Mouse (Mus musculus) urinary bladder, postnatal 36 days (tissue): ENCODE results near the gene Lsm11.

Experiments used
- DNase-seq, 2 experiments: peaks; one replicate each; pipeline ENCODE4 v3.0.0; 2022; ENCODE audit warnings: low spot score in 2 of 2, mixed read lengths in 1 of 2

Lsm11 gene

DNA sequence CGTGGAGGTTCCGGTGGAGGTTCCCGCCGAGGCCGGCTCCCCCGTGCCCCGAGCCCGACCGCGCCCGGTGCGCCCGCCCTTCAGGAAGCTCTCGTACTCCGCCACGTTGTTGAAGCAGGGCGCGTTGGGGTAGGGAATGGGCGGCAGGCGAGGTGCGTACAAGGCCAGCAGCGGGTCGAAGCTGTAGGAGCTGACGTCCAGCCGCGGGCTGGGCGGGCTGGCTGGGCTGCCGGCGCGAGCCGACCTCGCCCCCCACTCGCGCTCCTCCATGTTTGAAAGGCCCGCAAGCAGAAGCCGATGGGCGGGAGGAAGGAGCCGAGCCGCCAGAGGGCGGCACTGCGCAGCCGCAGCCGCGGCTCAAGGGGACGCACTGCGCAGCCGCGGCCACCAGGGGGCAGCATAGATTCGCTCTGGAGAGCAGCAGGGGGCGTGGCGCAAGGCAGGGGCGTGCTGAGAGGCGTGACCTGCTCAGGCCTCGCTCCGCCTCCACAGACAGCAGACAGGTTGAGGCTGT is at the start of gene Lsm11:
TSS of gene Lsm11 (minus strand) at position 293 of the 514 bp plus-strand sequence.
- peak; percentile 97 to 99 for DNase-seq

DNA sequence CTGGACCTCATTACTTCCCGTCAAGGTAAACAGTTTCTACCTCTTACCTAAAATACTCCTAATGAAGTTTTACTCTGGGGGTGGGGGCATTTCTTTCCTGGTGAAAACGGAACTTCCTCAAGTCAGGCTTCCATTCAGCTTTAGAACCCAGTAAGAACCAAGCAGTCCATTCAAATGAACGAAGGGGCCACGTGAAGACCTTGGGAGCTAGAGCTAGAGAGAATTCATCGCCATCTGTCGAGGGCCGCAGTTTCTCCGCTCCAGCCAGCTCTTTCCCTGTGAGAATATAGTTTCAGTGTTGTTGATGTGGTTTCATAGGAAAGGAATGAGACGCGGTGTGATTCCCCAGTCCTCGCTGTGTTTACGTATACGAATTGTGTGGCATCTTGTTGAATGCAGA is 47.4 kb upstream of the Lsm11 start:
- DNase-seq: no peak

DNA sequence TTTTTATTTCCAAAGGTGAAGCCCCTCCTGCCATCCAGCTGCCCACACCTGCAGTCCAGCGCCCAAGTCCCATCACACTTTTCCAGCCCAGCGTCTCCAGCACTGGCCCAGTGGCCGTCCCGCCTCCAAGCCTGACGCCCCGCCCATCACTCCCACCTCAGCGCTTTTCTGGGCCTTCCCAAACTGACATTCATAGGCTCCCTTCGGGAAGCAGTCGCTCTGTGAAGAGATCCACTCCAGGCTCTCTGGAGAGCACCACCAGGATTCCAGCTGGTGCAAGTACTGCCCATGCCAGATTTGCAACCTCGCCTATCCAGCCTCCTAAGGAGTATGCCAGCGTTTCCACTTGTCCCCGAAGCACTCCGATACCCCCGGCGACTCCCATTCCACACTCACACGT is 46.9 kb upstream of the Lsm11 start:
- peak in 1 of 2 experiments; percentile 8 for DNase-seq

DNA sequence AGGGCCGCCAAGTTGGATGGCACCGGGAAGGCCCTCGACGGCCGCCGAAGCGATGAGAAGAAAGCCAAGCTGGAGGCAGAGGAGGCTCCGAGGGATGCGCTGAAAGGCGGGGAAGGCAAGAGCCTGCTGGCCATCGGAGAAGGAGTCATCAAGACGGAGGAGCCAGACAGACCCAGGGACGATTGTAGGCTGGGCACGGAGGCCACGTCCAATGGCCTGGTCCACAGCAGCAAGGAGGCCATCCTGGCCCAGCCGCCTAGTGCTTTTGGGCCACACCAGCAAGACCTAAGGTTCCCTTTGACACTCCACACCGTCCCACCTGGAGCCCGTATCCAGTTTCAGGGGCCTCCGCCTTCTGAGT is 36.1 kb upstream of the Lsm11 start:
- DNase-seq: no peak

DNA sequence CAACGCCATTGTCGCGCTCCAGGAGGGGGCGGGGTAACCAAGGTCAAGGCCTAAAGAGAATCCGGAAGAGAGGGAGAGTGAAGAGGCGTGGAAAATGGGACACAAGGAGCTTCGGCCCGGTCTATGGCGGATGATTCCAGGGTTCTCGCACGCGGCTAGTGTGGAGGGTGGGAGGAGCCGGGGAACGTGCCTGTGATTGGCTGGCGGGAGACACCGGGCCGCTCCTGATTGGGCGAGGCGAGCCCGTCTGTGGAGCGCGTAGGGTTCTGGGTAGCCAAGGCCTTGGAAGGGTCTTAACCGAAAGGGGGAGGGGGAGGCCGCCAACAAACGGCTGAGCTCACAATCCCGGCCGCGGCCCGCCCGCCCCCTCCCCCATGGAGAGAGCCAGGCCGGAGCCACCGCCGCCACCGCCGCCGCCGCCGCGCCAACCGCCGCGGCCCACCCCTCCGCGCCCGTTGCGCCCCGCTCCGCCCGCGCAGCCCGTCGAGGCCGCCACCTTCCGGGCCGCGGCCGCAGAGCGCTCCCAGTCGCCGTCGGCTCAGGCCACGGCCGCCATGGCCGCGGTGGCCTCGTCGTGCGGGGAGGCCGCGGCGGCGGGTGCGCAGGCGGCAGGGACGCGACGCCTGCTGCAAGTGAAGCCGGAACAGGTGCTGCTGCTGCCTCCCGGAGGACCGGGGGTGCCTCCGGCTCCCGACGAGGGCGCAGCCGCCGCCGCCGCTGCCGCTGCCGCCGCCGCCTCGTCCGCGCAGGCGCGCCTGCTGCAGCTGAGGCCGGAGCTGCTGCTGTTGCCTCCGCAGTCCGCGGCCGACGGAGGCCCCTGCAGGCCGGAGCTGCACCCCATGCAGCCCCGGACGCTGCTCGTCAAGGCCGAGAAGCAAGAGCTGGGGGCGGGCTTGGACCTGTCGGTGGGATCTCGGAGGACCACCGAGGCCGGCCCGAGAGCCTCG is 35.5 kb upstream of the Lsm11 start, which contains the start of gene Sox30:
TSS of gene Sox30 (plus strand) at position 365 of the 947 bp plus-strand sequence.
- peak; percentile 32 to 44 for DNase-seq

DNA sequence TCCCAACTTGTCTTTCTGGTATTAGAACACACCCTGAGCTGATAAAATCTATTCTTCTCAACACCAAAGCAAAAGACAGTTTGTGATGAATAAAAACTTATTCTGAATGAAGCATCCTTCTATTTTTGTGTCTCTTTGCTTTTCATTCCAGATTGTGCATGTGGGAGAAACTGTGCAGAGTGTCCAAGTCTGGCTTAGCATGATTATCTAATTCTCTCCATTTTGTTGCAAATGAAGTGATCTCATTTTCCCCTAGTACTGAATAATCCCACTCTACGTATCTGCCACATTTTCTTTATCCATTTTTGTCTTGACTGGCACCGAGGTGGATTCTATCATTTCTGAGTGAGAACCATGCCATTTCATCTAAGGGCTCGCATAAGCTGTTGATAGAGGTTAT is 31.3 kb upstream of the Lsm11 start:
- no peak for DNase-seq

DNA sequence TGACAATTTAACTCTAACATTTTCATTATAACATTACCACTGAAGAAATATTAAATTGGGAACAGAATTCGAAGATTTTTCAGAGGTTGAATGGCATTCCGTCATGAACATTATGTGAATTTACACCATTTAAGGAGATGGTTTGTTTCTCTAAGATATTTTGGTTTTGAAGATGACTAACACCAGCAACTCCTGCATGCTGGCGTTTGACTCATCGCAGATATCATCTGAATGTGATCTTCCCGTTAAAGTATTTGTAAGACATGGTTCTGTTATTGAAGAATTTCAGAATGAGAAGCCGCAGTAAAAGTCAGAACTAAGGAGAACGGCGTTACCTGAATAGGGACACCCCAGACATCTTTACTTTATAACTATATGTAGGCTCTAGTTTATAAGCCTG is 29.7 kb upstream of the Lsm11 start:
- no peak for DNase-seq

DNA sequence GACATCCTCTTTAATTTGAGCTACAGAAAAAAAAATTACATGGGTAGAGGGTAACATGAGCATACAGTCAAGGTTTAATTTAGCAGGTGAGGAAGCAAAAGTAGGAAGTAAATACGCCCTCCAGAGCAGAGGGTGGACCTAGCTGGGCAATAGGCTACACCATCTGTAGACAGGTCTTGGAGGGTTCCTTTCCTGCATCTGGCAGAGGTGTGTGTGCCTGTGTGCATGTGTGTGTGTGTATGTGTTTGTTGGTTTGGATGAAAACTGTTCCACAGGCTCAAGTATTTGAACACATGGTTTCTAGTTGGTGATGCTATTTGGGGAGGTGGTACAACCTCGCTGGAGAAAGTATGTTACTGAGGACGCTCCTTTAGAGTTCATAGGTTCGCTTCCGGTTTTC is 28.9 kb upstream of the Lsm11 start:
- no peak for DNase-seq

DNA sequence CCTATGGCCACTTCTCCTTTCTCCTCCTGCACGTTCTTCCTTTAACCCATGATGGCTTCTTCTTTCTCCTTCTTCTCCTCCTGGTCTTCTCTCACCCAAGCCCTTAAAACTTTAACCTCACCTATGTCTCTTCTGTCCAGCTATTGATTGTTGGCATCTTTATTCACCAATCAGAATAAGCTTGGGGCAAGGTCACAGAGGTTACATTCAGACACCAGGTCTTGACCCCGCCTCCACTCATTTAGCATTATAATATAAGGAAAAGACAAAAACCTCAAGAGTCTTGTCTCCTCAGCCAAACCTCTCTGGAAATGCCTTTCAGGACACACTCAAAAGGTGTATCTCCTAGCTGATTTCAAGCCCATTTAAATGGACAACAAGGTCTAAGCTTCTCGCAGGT is 23.7 kb upstream of the Lsm11 start:
- DNase-seq: no peak

DNA sequence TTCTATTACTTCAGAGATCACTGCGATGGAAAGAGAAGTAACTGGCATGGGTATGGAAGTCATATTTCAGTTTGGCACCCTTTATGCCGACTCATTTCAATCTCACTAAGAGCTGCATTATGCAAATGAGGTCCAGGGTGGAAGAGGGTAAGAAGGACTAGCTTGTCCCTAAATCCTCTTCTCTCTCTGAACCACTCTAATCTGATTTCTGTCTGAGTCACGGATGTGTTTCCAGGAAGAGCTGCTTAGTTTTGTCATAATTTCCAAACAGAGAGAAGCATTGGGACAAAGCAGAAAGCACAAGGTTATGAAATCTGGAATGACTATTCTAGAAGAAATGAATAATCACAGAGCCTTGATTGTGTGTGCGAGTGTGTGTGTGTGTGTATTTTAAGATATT is 22.2 kb upstream of the Lsm11 start:
- DNase-seq: no peak

DNA sequence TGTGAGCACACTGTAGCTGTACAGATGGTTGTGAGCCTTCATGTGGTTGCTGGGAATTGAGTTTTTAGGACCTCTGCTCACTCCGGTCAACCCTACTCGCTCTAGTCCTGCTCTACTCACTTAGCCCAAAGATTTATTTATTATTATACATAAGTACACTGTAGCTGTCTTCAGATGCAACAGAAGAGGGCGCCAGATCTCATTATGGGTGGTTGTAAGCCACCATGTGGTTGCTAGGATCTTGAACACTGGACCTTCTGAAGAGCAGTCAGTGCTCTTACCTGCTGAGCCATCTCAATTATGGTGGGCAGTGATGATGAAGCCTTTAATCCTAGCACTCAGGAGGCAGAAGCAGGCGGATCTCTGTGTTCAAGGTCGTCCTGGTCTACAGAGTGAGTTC is 15.3 kb upstream of the Lsm11 start:
- DNase-seq: no peak

DNA sequence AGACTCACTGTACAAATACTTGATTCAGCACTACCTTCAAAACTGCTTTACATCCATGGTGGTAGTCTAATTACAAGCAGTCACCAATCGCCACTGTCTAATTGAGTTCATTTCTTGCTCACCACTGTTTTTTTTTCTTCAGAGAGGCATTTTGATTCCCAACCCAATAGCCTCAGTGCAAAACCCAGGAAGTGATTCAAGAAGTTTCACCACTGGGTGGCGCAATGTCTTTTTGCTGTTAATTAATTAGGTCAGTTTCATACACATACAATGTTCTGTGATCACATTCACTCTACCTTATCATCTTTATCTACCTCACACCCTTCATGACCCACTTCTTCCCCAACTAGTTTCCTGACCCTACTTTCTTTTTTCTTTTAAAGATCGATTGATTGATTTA is 14.9 kb upstream of the Lsm11 start:
- no peak for DNase-seq

DNA sequence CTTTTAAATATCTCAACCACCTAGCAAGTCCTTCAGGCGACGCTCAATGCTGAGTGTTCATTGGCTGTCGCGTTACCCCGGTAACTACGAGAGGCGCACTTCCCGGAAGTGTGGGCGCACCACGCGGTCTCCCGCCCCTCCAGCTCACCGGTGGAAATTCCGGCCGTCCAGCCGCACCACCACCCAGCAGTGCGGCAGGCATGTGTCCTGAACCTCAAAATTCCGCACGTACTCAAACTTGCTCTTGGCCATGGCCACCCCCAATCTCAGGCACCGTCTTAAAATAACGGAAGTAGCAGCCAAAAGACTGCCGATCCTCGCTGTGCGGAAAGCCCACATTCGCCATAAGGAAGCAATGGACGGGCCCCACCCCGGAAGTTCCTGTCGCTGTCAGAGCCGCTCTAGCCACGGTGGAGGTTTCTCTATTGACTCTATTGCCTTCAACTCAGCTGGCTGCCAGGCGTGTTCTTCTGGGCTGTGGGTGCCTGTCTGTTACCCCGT is 10.4 kb upstream of the Lsm11 start, which contains the start of gene Thg1l:
TSS of gene Thg1l (minus strand) at position 368 of the 501 bp plus-strand sequence.
- DNase-seq: peak; percentile 85 to 91

DNA sequence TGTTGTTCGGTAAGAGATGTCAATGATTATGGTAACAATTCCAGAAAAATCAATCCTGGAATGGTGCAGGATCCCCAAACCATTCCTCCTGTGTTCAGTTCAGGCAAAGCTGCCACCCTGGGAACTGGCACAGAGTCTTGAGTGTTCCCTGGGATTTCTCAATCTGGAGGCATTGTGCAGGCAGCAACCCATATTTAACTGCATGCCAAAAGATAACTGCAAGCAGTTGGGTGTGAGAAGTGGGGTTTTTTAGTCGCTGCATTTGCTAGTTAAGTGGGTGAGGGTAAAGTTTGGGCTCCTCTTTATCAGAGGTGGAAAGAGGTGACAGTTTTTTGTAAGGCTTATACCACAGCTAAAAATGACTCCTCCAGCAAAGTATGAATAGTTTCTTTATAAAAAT is 2.8 kb upstream of the Lsm11 start:
- no peak for DNase-seq

DNA sequence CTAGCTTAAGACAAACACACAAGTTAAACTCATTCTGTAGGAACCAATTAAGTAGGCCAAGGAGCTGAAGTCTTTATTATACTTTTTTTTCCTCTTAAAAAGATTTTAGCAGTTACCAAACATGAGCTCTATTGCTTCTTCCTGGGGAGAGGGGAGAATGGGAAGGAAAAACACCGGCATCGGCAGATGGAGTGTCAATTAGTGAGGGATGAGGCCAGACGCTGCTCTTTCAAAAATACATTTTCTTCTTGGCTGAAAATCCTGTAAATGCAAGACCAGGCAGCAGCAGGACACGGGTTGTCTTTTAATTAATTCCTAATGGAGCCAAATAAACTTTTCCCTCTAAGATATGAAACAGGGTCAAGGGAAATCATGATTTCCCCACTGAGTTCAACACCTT is 2.1 kb upstream of the Lsm11 start:
- DNase-seq: no peak

DNA sequence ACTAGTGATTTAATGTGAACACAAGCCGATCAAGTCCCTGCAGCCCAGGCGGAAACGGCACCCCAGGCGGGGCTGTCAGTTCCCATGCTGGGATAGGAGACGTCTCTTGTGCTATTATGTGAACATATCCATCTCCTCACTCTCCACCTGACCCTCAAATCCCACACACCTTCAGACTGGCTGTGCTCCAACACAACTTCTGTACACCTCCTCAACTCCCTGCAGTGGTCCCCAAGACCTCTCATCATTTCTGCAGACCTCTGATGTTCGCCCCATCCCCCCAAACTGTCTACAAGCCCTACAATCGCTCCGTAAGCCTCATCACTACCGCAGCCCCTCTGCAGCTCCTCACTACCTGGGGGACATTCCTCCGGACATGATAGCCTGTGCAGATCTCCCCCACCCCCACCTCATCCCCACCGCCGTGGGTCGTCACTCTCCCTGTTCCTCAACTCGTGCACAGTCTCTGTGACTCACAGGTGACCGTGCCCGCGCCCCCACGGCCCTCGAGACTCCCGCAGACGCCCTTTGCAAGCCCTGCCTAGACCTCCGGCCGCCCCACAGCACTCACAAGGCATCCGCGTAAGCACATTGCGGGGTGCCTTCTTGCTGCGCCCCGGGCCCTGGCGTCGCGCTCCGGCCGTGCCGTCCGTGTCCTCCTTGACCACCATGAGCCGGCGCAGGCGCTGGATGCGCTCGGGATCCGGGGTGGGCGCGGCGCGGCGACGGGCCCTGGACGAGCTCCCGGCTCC is 668 bp downstream of the Lsm11 start:
- DNase-seq: peak in 1 of 2 experiments; percentile 6

DNA sequence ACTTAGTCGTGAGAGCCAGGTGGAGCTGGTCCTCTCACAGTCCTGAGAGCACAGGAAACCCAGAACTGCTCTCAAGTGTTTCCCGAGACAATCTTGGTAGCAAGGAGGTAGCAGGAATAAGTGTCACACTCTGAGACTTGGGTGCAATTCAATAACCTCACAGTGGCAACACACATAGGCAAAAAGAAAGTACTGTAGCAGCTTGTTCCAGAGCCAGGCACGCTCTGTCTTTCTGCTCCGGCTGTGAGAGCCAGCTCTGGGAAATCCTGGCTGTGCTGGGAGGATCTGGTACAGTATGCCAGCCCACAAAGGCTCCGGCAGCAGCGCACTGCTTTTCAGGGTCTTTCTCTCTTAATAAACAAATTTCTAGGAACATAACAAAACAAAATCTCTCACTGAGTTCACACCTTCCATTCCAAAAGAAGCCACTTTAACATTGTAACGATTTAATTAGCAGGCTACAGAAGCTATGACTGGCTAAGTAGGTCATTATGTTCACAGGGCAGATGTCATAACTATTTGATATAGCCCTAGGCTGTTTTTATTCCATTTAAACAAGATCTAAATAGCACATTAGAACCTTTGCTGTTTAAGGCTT is 1.5 kb downstream of the Lsm11 start:
- DNase-seq: no peak

DNA sequence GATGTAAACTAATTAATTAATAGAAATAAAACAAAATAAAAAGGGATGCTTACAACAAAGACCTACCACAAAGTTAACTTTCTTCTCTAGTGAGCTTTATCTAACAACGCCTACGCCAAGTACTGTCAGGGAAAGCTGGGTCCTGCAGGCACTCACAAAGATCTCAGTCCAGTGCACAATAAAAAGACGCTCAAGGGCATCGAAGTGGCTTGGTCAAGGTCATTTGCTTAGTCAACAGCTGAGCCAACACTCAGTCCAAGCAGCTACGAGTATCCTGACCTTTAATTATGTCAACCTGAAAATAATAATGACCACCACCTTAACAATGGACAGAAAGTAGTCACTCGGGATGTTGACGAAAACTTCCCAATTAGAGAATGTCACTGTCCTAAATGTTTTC is 2.5 kb downstream of the Lsm11 start:
- no peak for DNase-seq

DNA sequence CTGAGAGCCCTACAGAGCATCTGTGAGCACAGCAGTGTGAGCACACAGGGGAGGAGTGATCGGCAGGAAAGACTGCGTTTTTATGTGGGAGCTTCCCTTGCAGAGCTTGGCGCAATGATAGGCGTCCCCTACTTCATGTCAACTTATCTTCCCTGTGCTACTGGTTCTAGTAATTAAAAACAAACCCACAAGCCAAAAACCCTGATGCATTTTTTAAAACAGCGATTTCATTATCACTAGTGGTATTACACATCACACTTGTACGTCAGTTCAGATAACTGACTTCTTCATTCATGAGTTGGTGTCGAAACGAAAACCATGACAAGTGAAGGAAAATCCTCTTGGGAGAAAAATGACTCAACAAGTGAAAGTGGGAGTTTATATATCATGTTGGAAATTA is 5.8 kb downstream of the Lsm11 start:
- DNase-seq: no peak

DNA sequence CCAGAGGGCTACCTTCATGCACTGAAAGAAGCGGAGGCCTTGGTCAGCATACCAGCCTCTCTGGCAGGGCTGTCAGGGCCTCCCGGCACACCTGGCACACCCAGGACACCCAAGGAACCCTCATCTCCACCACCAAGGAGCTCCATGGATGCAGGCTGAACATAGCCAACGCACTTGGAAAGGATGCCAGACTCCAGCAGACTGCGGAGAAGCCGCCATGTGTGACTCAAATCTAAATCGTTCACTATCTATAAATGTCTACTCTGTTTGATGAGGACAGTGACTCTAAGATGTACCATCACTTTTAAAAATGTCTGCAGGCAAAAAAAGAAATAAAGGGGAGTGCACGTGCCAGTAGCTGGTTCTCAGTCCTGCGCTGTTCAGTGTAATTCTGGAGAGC is 7.3 kb downstream of the Lsm11 start:
- no peak for DNase-seq

DNA sequence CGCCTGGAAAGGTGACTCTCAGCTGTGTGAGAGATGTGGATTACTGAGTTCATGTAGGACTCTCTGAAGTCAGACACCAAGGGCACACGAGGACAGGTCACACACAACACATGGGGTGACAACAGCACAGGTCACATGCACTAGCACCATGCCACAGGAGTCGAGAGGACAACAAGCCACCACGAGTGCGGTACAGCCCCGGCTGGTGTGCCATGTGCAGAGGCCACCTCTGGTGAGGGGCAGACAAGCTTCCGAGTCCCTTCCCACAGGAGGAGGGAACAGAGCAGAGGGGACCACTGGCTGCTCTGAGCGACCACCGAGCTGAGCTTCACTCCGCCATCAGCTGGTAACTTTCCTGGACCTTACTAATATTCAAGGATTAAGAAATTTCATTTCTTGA is 12.0 kb downstream of the Lsm11 start:
- no peak for DNase-seq

DNA sequence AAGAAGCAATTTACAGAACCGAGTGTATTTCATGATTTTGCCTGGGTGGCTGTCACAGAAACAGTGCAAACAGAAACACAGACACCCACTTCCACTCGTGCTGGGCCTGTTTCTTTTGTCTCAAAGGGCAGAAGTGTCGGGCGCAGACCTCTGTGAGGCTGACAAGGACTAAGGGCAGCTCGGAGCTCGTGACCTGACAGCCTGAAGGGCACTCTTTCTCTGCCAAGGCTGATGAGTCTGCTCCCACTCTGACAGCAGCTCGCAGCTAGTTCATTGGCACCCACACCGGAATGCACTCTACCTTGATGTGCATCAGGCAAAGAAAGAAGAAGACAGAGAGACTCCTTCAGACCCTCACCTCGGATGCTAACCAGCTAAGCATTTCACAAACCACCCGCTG is 15.2 kb downstream of the Lsm11 start:
- no peak for DNase-seq
